Mouse (Mus musculus): ENCODE data around the gene Cited4. TPM values are rescaled to one million over a fixed set of nuclear protein-coding genes. Genes with fewer than 3 reads are reported as not detected.

Cited4 gene
- 3.2 and 3.9 TPM in 2 replicates for polyA plus RNA-seq (2011; ENCODE audit: insufficient read depth, insufficient read length, low read depth, missing spikeins)

DNA sequence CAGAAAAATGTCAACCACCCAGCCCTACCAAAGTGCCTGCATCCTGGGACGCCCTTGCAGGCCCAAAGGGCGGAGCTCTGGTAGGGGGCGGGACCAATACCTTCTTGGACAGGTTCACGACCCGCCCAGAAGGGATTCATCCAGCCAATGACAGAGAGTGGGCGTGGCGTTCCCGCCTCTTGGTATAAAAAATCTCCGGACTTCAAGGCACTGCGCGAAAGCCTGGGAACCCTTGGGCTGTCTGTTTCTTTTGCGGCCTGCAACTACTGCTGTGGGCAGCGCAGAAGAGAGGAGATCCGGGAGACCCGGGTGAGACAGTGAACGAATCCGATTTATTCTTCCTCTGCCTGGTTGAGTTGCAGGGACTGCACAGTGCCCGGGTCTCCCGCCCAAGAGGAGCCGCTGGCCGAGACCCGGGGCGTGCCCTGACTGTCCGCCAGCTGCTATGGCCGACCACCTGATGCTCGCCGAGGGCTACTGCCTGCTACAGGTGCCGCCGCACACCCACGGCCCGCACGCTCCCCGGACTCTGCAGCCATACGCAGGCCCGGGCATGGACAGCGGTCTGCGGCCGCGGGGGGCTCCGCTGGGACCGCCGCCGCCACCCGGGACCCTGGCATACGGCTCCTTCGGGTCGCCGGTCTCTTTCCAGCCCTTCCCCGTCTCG, at the start of gene Cited4:
Gene Cited4 (plus strand): TSS at position 215 of the 667 bp plus-strand sequence.
- Histone ChIP-seq H3K27me3 (ENCODE audit: control insufficient read depth, insufficient read depth, low read length, poor library complexity, severe bottlenecking) (peaks cover 4% of the 10 kb centered on the region; the same call in 1 of the 2 replicates), H3K4me3 (ENCODE audit: low read depth, low read length) (peak within 1 kb of the TSS; percentile 61), H3K4me1 (ENCODE audit: control insufficient read depth, insufficient read depth, low read length) (peaks cover 2% of the 10 kb centered on the region), H3K9ac (ENCODE audit: low read depth, poor library complexity, severe bottlenecking) (peak within 1 kb of the TSS; percentile 45), H3K36me3 (ENCODE audit: control insufficient read depth, insufficient read depth, low read length, poor library complexity, severe bottlenecking) (no peaks in the 10 kb centered on the region), H3K27ac (ENCODE audit: insufficient read depth, low read length) (peak within 1 kb of the TSS; percentile 66; the same call in 1 of the 2 replicates), H3K9me3 (replicated peaks; ENCODE audit: control insufficient read depth, insufficient read depth, low read length, poor library complexity, severe bottlenecking) (no peaks in the 10 kb centered on the region)
- peak; percentile 87 for TF ChIP-seq POLR2A (IDR thresholded peaks at IDR 0.05; ENCODE audit: insufficient read depth, low read length)
- no peak for TF ChIP-seq EP300 (IDR thresholded peaks at IDR 0.05; ENCODE audit: insufficient read depth, low read depth, low read length)

DNA sequence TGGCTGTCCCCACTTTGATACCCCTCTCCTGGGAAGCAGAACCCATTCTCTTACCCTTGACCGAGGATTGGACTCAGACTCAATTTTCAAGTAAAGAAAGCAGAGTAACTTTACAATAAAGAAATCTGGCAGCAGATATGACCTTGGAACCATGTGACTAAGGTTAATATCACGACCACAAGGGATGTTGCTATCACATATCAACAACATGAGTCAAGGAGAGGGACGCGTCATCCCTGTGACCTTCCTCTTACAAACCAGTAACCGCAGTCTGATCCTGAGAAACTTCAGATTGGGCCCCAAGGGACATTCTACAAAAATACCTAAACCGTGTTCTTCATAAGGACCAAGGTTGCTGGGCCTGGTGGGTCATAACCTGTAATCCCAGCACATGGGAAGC, 38.6 kb upstream of the Cited4 start:
- TF ChIP-seq CTCF (IDR thresholded peaks at IDR 0.05; ENCODE audit: low read depth, low read length) (no peak), POLR2A (IDR thresholded peaks at IDR 0.05; ENCODE audit: insufficient read depth, low read length) (no peak), EP300 (IDR thresholded peaks at IDR 0.05; ENCODE audit: insufficient read depth, low read depth, low read length) (no peak)

DNA sequence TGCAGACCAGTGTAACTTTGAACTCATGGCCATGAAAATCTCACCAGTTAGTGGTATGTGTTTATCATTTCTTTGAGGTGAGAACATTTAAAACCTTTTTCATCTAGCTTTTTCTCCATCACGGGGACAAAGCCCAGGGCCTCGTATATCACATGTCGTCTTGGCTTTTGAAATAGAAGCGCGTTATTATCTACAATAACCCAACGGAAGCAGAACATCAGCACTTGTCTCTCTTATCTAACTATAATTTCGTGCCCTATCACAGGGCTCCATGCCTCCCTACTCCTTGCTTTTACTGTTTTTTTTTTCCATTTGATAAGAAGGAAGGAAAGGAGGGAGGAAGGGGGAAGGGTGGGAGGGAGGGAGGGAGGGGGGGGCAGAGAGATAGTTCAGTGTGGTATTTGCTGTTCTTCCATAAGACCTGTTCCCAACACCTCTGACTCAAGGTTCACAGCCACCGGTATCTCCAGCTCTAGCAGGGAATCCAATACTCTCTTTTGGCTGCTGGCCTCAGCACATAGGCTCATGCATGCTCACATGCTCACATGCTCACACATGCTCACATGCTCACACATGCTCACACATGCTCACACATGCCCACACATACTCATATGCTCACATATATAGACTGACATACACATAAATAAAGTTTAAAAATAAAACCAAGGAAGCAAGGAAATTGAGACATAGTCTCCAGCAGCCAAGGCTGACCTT, 36.0 kb upstream of the Cited4 start:
- Histone ChIP-seq H3K27ac (ENCODE audit: insufficient read depth, low read length) (no peak overlapping the region), H3K4me1 (ENCODE audit: control insufficient read depth, insufficient read depth, low read length) (no peaks in the 10 kb centered on the region), H3K36me3 (ENCODE audit: control insufficient read depth, insufficient read depth, low read length, poor library complexity, severe bottlenecking) (no peaks in the 10 kb centered on the region), H3K4me3 (ENCODE audit: low read depth, low read length) (no peak overlapping the region), H3K27me3 (ENCODE audit: control insufficient read depth, insufficient read depth, low read length, poor library complexity, severe bottlenecking) (no peaks in the 10 kb centered on the region), H3K9me3 (replicated peaks; ENCODE audit: control insufficient read depth, insufficient read depth, low read length, poor library complexity, severe bottlenecking) (no peaks in the 10 kb centered on the region), H3K9ac (ENCODE audit: low read depth, poor library complexity, severe bottlenecking) (no peak overlapping the region)
- TF ChIP-seq CTCF (IDR thresholded peaks at IDR 0.05; ENCODE audit: low read depth, low read length) (no peak), EP300 (IDR thresholded peaks at IDR 0.05; ENCODE audit: insufficient read depth, low read depth, low read length) (no peak), POLR2A (IDR thresholded peaks at IDR 0.05; ENCODE audit: insufficient read depth, low read length) (no peak)

More for the DNA sequence above, 38.6 kb upstream of the Cited4 start:
- Histone ChIP-seq H3K27me3 (ENCODE audit: control insufficient read depth, insufficient read depth, low read length, poor library complexity, severe bottlenecking) (no peaks in the 10 kb centered on the region), H3K9me3 (replicated peaks; ENCODE audit: control insufficient read depth, insufficient read depth, low read length, poor library complexity, severe bottlenecking) (no peaks in the 10 kb centered on the region), H3K27ac (ENCODE audit: insufficient read depth, low read length) (no peak overlapping the region), H3K4me3 (ENCODE audit: low read depth, low read length) (no peak overlapping the region), H3K36me3 (ENCODE audit: control insufficient read depth, insufficient read depth, low read length, poor library complexity, severe bottlenecking) (no peaks in the 10 kb centered on the region), H3K4me1 (ENCODE audit: control insufficient read depth, insufficient read depth, low read length) (no peaks in the 10 kb centered on the region), H3K9ac (ENCODE audit: low read depth, poor library complexity, severe bottlenecking) (no peak overlapping the region)

DNA sequence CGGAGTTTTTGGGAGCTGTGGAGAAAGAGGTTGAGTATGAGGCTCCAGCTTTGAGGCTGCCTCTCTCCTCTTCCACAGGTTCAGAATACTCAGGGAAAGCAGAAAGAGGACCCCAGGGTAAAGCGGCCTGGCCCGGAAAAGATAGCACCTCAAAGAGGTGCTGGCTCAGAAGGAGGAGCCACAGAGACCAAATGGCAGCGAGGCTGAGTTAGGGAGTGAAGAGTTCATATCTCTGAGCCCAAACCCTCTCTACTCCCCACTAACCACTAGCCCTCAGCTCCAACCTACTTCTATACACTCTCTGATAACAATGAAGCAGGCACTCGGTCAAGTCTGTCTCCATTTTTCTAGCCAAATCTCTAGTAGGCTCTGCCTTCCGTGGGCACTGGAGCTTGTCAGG, 34.5 kb upstream of the Cited4 start:
- H3K36me3 ChIP-seq (ENCODE audit: control insufficient read depth, insufficient read depth, low read length, poor library complexity, severe bottlenecking), result no peaks in the 10 kb centered on the region
- H3K4me3 ChIP-seq (ENCODE audit: low read depth, low read length), result no peak overlapping the region
- no peak overlapping the region for H3K27ac ChIP-seq (ENCODE audit: insufficient read depth, low read length)
- H3K9me3 ChIP-seq (replicated peaks; ENCODE audit: control insufficient read depth, insufficient read depth, low read length, poor library complexity, severe bottlenecking), result no peaks in the 10 kb centered on the region
- no peak overlapping the region for H3K9ac ChIP-seq (ENCODE audit: low read depth, poor library complexity, severe bottlenecking)
- TF ChIP-seq POLR2A (IDR thresholded peaks at IDR 0.05; ENCODE audit: insufficient read depth, low read length), result no peak
- TF ChIP-seq EP300 (IDR thresholded peaks at IDR 0.05; ENCODE audit: insufficient read depth, low read depth, low read length), result no peak
- no peak for TF ChIP-seq CTCF (IDR thresholded peaks at IDR 0.05; ENCODE audit: low read depth, low read length)
- H3K27me3 ChIP-seq (ENCODE audit: control insufficient read depth, insufficient read depth, low read length, poor library complexity, severe bottlenecking), result no peaks in the 10 kb centered on the region
- H3K4me1 ChIP-seq (ENCODE audit: control insufficient read depth, insufficient read depth, low read length), result no peaks in the 10 kb centered on the region

DNA sequence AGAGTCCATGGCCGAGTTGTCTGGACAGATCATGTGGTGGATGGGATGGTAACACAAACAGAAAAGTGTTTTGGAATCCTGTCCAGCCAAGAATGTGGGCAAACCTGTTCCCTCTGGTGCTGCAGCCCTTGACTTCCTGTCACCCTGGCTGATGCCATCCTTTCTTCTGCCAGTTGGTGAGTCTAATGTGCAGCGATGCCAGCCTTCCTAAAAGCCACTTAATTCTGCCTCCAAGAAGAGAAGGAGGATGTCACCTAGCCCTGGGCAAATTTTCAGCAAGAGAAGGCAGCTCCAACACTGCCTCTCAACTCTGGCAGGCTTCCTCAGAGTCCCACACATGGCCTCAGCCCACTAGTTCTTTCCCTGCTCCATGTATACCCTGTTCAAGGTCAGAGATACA, 31.0 kb upstream of the Cited4 start:
- no peaks in the 10 kb centered on the region for H3K36me3 ChIP-seq (ENCODE audit: control insufficient read depth, insufficient read depth, low read length, poor library complexity, severe bottlenecking)
- H3K4me3 ChIP-seq (ENCODE audit: low read depth, low read length), result no peak overlapping the region
- H3K4me1 ChIP-seq (ENCODE audit: control insufficient read depth, insufficient read depth, low read length), result no peaks in the 10 kb centered on the region
- no peak overlapping the region for H3K9ac ChIP-seq (ENCODE audit: low read depth, poor library complexity, severe bottlenecking)
- H3K27me3 ChIP-seq (ENCODE audit: control insufficient read depth, insufficient read depth, low read length, poor library complexity, severe bottlenecking), result no peaks in the 10 kb centered on the region
- TF ChIP-seq POLR2A (IDR thresholded peaks at IDR 0.05; ENCODE audit: insufficient read depth, low read length), result no peak
- no peak for TF ChIP-seq EP300 (IDR thresholded peaks at IDR 0.05; ENCODE audit: insufficient read depth, low read depth, low read length)
- TF ChIP-seq CTCF (IDR thresholded peaks at IDR 0.05; ENCODE audit: low read depth, low read length), result no peak
- no peak overlapping the region for H3K27ac ChIP-seq (ENCODE audit: insufficient read depth, low read length)
- H3K9me3 ChIP-seq (replicated peaks; ENCODE audit: control insufficient read depth, insufficient read depth, low read length, poor library complexity, severe bottlenecking), result no peaks in the 10 kb centered on the region

DNA sequence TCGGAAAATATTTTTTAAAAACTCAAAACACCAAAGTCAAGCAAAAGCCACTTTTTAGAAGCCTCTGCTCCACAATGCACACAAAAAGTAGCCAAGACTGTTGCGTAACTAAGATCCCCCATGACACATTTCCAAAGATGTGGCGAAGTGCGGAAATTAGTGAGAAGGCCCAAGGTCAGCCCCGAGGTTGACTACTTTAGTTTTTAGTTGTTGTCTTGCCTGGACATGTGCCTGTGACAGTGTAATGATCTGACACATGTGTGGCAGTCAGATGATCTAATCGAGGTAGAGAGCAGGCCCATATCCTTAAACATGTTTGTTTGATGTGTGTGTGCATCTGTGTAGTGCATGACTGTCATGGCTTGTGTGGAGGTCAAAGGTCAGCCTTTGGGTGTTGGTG, 24.4 kb upstream of the Cited4 start:
- TF ChIP-seq POLR2A (IDR thresholded peaks at IDR 0.05; ENCODE audit: insufficient read depth, low read length), result no peak
- no peak for TF ChIP-seq CTCF (IDR thresholded peaks at IDR 0.05; ENCODE audit: low read depth, low read length)
- TF ChIP-seq EP300 (IDR thresholded peaks at IDR 0.05; ENCODE audit: insufficient read depth, low read depth, low read length), result no peak
- H3K4me3 ChIP-seq (ENCODE audit: low read depth, low read length), result no peak overlapping the region
- no peak overlapping the region for H3K27ac ChIP-seq (ENCODE audit: insufficient read depth, low read length)
- H3K4me1 ChIP-seq (ENCODE audit: control insufficient read depth, insufficient read depth, low read length), result no peaks in the 10 kb centered on the region
- H3K36me3 ChIP-seq (ENCODE audit: control insufficient read depth, insufficient read depth, low read length, poor library complexity, severe bottlenecking), result no peaks in the 10 kb centered on the region
- H3K9me3 ChIP-seq (replicated peaks; ENCODE audit: control insufficient read depth, insufficient read depth, low read length, poor library complexity, severe bottlenecking), result no peaks in the 10 kb centered on the region
- no peak overlapping the region for H3K9ac ChIP-seq (ENCODE audit: low read depth, poor library complexity, severe bottlenecking)
- no peaks in the 10 kb centered on the region for H3K27me3 ChIP-seq (ENCODE audit: control insufficient read depth, insufficient read depth, low read length, poor library complexity, severe bottlenecking)

Measured in ES-Bruce4 (cell line).